Mouse (Mus musculus) natural killer cell, adult 2 months (primary cell): ENCODE results near the gene Nfatc2.

ENCODE experiments used
- DNase-seq, 2 experiments: peaks; one replicate each; pipeline ENCODE4 v3.0.0; 2022; ENCODE audit warnings: low spot score in 2 of 2

Gene Nfatc2

GRCm38 (mm10) chr2:168609653-168610248 is 8.3 kb upstream of the Nfatc2 start:
- DNase-seq = no peak

GRCm38 (mm10) chr2:168608125-168608564 is 6.7 kb upstream of the Nfatc2 start:
- DNase-seq = no peak

GRCm38 (mm10) chr2:168604655-168605070 is 3.2 kb upstream of the Nfatc2 start:
- no peak for DNase-seq

- DNase-seq = no peak
Measured at GRCm38 (mm10) chr2:168602387-168602741, 907 bp upstream of the Nfatc2 start.

- no peak for DNase-seq
Measured at GRCm38 (mm10) chr2:168600750-168601490, 537 bp downstream of the Nfatc2 start.

GRCm38 (mm10) chr2:168595693-168596092 is 5.8 kb downstream of the Nfatc2 start:
- no peak for DNase-seq

GRCm38 (mm10) chr2:168593676-168594075 is 7.8 kb downstream of the Nfatc2 start:
- no peak for DNase-seq

GRCm38 (mm10) chr2:168593004-168593403 is 8.5 kb downstream of the Nfatc2 start:
- no peak for DNase-seq

GRCm38 (mm10) chr2:168591076-168591475 is 10.4 kb downstream of the Nfatc2 start:
- peak in 1 of 2 experiments; percentile 49 for DNase-seq

- DNase-seq = peak; percentile 69 to 72
Measured at GRCm38 (mm10) chr2:168590556-168590955, 10.9 kb downstream of the Nfatc2 start.

GRCm38 (mm10) chr2:168590168-168590551 is 11.3 kb downstream of the Nfatc2 start:
- peak; percentile 61 to 68 for DNase-seq

GRCm38 (mm10) chr2:168589368-168590167 is 11.9 kb downstream of the Nfatc2 start:
- peak; percentile 25 to 43 for DNase-seq

GRCm38 (mm10) chr2:168588591-168589367 is 12.7 kb downstream of the Nfatc2 start:
- no peak for DNase-seq

- DNase-seq = no peak
Measured at GRCm38 (mm10) chr2:168587159-168587558, 14.3 kb downstream of the Nfatc2 start.

GRCm38 (mm10) chr2:168586512-168586911 is 14.9 kb downstream of the Nfatc2 start:
- DNase-seq = no peak

- DNase-seq = no peak
Measured at GRCm38 (mm10) chr2:168584857-168585256, 16.6 kb downstream of the Nfatc2 start.

- no peak for DNase-seq
Measured at GRCm38 (mm10) chr2:168584408-168584807, 17.0 kb downstream of the Nfatc2 start.

GRCm38 (mm10) chr2:168583084-168583483 is 18.4 kb downstream of the Nfatc2 start:
- DNase-seq = peak; percentile 17 to 32

GRCm38 (mm10) chr2:168581207-168581854 is 20.1 kb downstream of the Nfatc2 start:
- no peak for DNase-seq

GRCm38 (mm10) chr2:168580295-168580915 is 21.1 kb downstream of the Nfatc2 start:
- DNase-seq = no peak
